Mouse (Mus musculus) cerebral cortex, adult 2 months (tissue): ENCODE data around the gene AW822073.

Experiments
- WGBS: fragments of 180-500 bp; shearing (Covaris S2); methylation state at CpG from one replicate; pipeline ENCODE4 v1.1.7; 2018; 5-methylcytosine and 5-hydroxymethylcytosine counted together

The AW822073 gene

DNA sequence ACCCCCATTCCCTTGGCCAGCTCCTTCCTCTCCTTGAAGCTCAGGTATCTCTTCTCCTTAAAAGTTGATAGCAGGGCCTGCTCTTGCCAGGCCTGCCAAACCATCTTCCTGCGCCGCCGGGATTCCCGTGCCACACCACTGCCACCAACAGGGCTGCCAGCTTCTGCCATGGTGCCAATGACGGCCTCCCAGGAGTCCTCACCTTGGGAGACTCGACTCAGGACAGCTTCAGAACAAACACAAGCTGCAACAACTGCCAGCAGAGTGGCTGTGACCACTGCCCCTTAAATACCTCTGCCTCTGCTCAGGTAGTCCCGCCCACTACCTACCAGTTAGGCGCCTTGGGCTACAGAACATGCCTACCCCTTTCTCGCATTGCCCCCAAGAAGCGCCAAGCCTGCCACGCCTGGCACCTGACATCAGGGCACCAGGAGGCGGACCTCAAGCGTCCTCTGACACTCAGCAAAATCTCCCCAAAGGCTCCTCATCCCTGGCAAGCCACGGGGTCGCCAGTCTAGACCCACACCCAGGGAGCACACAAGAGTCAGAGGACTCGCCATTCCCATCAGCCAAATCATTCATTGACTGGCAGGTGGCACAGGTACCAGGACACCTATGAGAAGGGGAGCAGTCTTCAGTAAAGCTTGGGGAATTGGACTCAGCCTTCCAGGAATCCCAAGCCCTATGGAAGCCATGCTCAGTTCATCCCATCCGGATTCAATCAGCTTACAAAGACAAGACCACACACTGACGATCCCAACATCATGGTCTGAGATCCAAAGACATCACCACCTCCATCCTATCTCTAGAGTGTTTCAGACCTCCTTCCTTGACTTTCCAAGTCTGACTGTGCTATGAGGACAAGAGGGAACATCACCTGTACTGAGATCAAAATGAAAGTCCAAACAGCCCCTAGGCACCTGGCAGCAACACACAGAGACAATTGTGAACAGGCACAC lies at the start of gene AW822073:
AW822073 (minus strand) TSS at position 104 of the 959 bp plus-strand sequence.
- WGBS: 85% methylated on average over 18 of the region's 18 CpGs

GRCm38 (mm10) chr10:58258466-58258865 lies 33.7 kb upstream of the AW822073 start:
- 59% methylated on average over 5 of the region's 5 CpGs for WGBS

GRCm38 (mm10) chr10:58255954-58256353 lies 31.2 kb upstream of the AW822073 start:
- WGBS: under 1% methylated on average over 4 of the region's 4 CpGs

GRCm38 (mm10) chr10:58255213-58255892 lies 30.6 kb upstream of the AW822073 start, which contains the start of gene Gcc2:
TSS of gene Gcc2 (plus strand) at chr10:58255497.
- WGBS: under 1% methylated on average over 58 of the region's 58 CpGs

DNA sequence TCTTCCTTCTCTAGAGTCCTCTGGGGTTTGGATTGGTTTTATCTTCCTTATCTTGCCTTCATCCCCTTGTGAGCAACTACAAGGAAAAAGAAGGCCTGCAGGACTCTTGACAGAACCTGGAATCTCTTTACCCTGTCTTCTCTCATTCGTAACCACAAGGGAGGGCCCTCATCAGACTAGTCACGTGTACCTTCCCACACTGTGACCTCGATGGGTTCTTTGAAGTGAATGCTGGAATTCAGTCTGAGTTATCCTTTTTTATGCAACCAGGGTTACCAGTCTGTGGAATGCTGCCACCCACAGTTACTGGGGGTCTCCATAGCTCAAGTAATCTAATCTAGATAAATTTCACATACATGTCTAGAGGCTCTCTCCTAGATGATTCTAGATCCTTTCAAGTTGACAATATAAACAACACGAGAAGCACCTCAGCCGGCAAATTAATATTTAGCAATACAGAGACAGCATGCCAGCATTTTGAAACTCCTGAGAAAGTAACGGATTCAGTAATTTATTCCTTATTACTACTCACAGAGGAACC lies 30.0 kb upstream of the AW822073 start:
- WGBS: 15% methylated on average over 6 of the region's 6 CpGs

DNA sequence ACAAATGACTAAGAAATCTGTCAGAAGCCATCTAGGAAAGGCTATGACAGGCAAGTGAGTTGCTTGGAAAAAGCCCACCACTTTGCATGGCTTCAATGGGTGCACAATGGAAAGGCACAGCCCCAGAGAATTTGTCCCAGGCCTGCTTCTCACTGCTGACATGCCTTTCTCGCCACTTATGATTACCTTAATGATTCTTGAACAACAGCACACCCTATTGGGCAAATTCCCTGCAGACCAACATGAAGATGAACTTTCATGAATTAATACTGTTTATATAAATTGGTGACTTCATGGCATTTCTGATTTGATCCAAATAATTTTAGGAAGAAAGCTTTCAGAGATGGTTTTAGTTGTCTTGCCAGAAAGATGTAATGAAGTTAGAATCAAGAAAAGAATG lies 24.8 kb upstream of the AW822073 start:
- WGBS: 63% methylated on average over 1 of the region's 1 CpGs

GRCm38 (mm10) chr10:58238984-58239740 lies 14.4 kb upstream of the AW822073 start:
- WGBS: 89% methylated on average over 8 of the region's 8 CpGs

DNA sequence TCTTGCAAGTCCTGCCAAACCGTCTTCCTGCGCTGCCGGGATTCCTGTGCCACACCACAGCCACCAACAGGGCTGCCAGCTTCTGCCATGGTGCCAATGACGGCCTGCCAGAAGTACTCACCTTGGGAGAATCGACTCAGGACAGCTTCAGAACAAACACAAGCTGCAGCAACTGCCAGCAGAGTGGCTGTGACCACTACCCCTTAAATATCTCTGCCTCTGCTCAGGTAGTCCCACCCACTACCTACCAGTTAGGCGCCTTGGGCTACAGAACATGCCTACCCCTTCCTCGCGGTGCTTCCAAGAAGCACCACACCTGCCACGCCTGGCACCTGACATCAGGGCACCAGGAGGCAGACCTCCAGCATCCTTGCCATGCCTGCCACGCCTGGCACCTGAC lies 11.9 kb upstream of the AW822073 start, which contains the start of gene Gm4981:
Gm4981 (minus strand) TSS at position 89 of the 400 bp plus-strand sequence.
- WGBS: 87% methylated on average over 10 of the region's 10 CpGs

DNA sequence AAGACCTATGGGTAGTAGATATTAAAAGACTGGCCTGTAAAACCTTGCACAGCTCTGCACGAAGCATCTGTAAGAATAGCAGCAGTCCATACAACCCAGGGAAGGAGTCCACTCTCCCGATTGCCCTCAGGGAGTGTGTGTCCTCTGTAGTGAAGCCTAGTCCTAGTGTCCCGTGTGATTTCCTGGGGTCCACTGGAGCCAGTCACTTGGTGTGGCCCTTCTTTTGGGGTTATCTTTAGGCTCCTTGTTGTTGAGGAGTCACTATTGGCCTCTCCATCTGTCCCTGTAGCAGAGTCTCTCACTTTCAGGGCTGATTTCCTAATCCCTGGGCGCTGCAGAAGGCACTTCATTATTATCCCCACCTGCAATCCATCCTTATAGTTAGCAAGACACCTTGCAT lies 10.3 kb upstream of the AW822073 start:
- WGBS: 83% methylated on average over 4 of the region's 4 CpGs

DNA sequence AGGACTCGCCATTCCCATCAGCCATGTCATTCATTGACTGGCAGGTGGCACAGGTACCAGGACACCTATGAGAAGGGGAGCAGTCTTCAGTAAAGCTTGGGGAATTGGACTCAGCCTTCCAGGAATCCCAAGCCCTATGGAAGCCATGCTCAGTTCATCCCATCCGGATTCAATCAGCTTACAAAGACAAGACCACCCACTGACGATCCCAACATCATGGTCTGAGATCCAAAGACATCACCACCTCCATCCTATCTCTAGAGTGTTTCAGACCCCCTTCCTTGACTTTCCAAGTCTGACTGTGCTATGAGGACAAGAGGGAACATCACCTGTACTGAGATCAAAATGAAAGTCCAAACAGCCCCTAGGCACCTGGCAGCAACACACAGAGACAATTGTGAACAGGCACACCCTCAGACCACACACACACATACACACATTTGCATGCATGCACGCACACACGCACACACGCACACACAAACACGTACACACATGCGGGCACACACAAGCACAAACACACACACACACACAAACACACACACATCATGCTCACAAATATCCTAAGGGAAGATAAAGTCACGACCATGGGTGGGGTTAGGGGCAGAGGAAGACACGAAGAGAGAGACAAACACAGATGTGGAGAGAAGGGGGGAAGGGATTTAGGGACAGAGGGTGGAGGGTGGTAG lies 8.5 kb upstream of the AW822073 start:
- WGBS: 78% methylated on average over 10 of the region's 10 CpGs

- 84% methylated on average over 7 of the region's 8 CpGs for WGBS
These were observed 7.9 kb upstream of the AW822073 start, which contains the start of gene Duxf3 for GRCm38 (mm10) chr10:58232641-58232969. TSS of gene Duxf3 (minus strand) at chr10:58232675.

GRCm38 (mm10) chr10:58231779-58232640 lies 7.3 kb upstream of the AW822073 start:
- WGBS: 90% methylated on average over 35 of the region's 35 CpGs

DNA sequence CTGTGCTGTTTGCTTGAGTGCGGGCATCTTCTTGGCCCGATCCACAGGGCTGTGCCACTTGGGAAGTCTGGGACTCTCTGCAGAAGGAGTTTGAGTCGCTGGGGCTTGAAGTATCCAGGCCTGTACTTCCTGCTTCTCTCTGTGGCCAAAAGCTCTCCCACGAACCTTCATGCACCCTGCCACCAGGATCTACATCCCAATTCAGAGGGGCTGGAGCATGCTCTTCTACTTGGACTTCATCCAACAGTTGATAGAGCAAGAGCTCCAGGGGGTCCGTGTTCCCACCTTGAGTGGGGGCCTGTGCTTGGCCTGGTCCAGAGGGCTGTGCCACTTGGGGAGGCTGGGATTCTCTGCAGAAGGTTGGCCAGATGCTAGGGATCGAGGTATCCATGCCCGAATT lies 6.4 kb upstream of the AW822073 start:
- WGBS: 87% methylated on average over 5 of the region's 7 CpGs

GRCm38 (mm10) chr10:58230021-58230420 lies 5.3 kb upstream of the AW822073 start:
- 55% methylated on average over 3 of the region's 3 CpGs for WGBS

- 74% methylated on average over 3 of the region's 6 CpGs for WGBS
These were observed 3.1 kb upstream of the AW822073 start for GRCm38 (mm10) chr10:58227798-58228197.

DNA sequence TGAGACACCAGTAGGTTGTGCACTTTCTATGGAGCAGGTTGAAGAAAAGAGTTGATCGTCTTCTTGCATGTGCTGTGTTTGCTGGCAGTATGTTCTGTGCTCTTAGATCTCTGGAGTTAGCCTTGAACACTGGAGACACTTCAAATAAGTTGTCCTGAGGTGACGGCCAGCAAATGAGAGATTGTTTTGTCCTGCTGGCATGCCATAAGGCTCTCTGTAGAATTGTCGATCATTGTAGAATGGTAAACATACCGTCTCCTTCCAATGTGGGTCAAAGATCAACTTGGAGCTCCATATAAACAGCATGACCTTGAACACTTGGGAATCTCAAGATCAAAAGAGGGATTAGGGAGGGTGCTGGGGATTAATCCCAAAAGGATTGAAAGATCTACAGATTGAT lies 1.6 kb upstream of the AW822073 start:
- WGBS: 81% methylated on average over 4 of the region's 4 CpGs

GRCm38 (mm10) chr10:58223972-58224805 lies 541 bp downstream of the AW822073 start:
- 84% methylated on average over 31 of the region's 31 CpGs for WGBS

DNA sequence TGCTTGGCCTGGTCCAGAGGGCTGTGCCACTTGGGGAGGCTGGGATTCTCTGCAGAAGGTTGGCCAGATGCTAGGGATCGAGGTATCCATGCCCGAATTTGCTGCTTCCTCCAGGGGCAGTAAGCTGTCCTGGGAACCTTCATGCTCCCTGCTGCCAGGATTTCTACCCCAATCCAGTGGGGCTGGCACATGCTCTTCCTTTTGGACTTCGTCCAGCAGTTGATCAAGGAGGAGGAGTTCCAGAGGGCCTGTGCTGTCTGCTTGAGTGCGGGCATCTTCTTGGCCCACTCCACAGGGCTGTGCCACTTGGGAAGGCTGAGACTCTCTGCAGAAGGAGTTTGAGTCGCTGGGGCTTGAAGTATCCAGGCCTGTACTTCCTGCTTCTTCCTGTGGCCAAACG lies 1.6 kb downstream of the AW822073 start:
- WGBS: 85% methylated on average over 4 of the region's 6 CpGs

DNA sequence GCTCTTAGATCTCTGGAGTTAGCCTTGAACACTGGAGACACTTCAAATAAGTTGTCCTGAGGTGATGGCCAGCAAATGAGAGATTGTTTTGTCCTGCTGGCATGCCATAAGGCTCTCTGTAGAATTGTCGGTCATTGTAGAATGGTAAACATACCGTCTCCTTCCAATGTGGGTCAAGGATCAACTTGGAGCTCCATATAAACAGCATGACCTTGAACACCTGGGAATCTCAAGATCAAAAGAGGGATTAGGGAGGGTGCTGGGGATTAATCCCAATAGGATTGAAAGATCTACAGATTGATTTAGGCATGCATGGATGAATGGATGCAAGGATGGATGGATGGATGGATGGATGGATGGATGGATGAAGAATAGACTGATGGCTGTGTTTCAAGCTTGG lies 3.2 kb downstream of the AW822073 start:
- WGBS: 91% methylated on average over 2 of the region's 2 CpGs
